Mouse (Mus musculus) spleen, postnatal 0 days (tissue): Measurements from ENCODE around the gene Atg4c. TPM values are rescaled to one million over a fixed set of nuclear protein-coding genes. Genes with fewer than 3 reads are reported as not detected.

Experiments used
- polyA plus RNA-seq: library from polyadenylated mRNA; unstranded; fragments of >200 nt; fragmentation: Nextera tagmentation; extraction: Ambion mirVana; gene quantifications from 2 replicates; pipeline ENCODE4 v1.2.1, GENCODE M21; 2015

Gene Atg4c
- polyA plus RNA-seq: 5.9 and 6.7 TPM in 2 replicates

GRCm38 (mm10) chr4:99193810-99194582, at the start of gene Atg4c:
TSS of gene Atg4c (plus strand) at chr4:99193934.

Other genes starting within 250 kb of the Atg4c start
- 0.71 and 0.86 TPM in 2 replicates for gene Angptl3, start 163.0 kb upstream of the Atg4c start, polyA plus RNA-seq
- 12.1 and 13.9 TPM in 2 replicates for gene Dock7, start 73.0 kb upstream of the Atg4c start, polyA plus RNA-seq
- gene Gm12689, start 102.0 kb downstream of the Atg4c start, polyA plus RNA-seq: 0.37 and 0.42 TPM in 2 replicates